Mouse (Mus musculus): ENCODE measurements at regions not wholly inside any gene's neighbourhood (a gene's known extent, or its start where the extent isn't known, plus 50 kb on each side); places are given as distances from the start of the nearest gene placed in this dataset.

DNA sequence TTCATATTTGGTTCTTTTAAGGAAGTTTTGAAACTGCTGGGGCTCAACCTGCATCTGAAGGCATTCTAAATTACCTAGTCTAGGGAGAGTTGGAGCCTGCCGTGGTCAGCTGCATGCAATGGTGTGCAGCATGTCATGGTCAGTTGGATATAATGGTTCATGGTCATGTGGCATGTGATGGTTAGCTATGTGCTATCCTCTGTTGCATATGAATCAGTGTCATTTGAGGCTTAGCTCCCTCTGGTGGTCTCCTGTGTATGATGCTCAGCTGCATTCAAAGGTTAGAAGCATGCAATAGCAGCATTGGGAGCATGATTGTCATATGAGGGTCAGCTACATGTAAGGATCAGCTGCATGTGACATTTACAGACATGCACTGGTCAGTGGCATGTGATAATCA, 1894.0 kb upstream of the Lrrc6 start:
- no peak for ATAC-seq (replicated peaks; ENCODE audit: insufficient number of reproducible peaks, low FRiP score, low TSS enrichment)
- WGBS (ENCODE audit: insufficient replicate concordance) = 88% methylated on average over 1 of the region's 1 CpGs
- Histone ChIP-seq H3K4me1 (ENCODE audit: control insufficient read depth, insufficient read depth, low read length) (no peaks in the 10 kb centered on the region), H3K27ac (ENCODE audit: low read depth, low read length) (no peak overlapping the region), H3K36me3 (ENCODE audit: control insufficient read depth, insufficient read depth, low read length) (no peaks in the 10 kb centered on the region), H3K4me2 (no peak overlapping the region), H3K9me3 (replicated peaks; ENCODE audit: control insufficient read depth, low read length) (no peaks in the 10 kb centered on the region), H3K27me3 (ENCODE audit: control insufficient read depth, insufficient read depth, low read length) (no peaks in the 10 kb centered on the region), H3K4me3 (ENCODE audit: low read depth, low read length) (no peak overlapping the region), H3K9ac (ENCODE audit: low read depth, low read length) (no peak overlapping the region)

DNA sequence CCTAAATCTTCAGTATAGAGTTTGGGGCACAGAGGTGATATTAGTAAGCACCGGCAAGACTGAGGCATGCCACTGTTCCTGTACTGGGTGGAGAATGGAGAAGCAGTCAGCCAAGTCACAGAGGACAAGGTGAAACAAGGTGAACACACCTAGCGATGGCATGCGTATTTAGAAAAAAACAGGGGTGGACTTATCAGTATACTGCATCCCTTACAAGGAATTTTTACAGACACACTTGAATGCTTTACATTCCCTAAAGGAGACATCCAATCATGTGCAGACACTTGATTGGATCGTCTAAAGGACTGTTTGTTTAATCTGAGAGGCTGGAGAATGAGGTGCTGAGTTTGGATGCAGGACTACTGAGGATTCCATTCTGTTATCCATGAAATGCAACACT, 1893.4 kb upstream of the Lrrc6 start:
- Histone ChIP-seq H3K36me3 (ENCODE audit: control insufficient read depth, insufficient read depth, low read length) (no peaks in the 10 kb centered on the region), H3K27ac (ENCODE audit: low read depth, low read length) (no peak overlapping the region), H3K4me3 (ENCODE audit: low read depth, low read length) (no peak overlapping the region), H3K9ac (ENCODE audit: low read depth, low read length) (no peak overlapping the region), H3K27me3 (ENCODE audit: control insufficient read depth, insufficient read depth, low read length) (no peaks in the 10 kb centered on the region), H3K4me1 (ENCODE audit: control insufficient read depth, insufficient read depth, low read length) (no peaks in the 10 kb centered on the region), H3K9me3 (replicated peaks; ENCODE audit: control insufficient read depth, low read length) (no peaks in the 10 kb centered on the region), H3K4me2 (no peak overlapping the region)
- WGBS (ENCODE audit: insufficient replicate concordance) = 59% methylated on average over 4 of the region's 4 CpGs
- ATAC-seq (replicated peaks; ENCODE audit: insufficient number of reproducible peaks, low FRiP score, low TSS enrichment) = no peak

DNA sequence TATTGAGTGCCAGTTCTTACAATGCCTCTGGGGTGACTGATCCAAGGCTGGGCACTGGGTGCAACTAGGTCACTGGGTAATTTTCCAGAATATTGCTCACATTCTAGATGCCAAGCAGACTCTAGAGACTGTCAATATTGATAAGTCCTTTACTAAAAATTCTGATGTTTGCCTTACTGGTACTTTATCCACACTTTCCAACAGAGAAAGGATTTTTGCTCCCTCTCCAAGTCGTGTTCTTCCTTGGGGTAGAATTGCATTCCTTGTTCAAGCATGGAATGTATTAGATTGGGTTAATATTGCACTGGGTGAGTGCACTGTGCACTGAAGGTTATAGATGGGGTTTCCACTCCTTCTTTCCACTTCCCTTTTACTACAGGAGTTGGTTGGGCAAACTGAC, 1891.0 kb upstream of the Lrrc6 start:
- WGBS (ENCODE audit: insufficient replicate concordance) = 42% methylated on average over 1 of the region's 1 CpGs
- H3K9me3 ChIP-seq (replicated peaks; ENCODE audit: control insufficient read depth, low read length) = no peaks in the 10 kb centered on the region
- H3K27ac ChIP-seq (ENCODE audit: low read depth, low read length) = no peak overlapping the region
- ATAC-seq (replicated peaks; ENCODE audit: insufficient number of reproducible peaks, low FRiP score, low TSS enrichment) = no peak
- H3K4me3 ChIP-seq (ENCODE audit: low read depth, low read length) = no peak overlapping the region
- no peaks in the 10 kb centered on the region for H3K27me3 ChIP-seq (ENCODE audit: control insufficient read depth, insufficient read depth, low read length)
- no peaks in the 10 kb centered on the region for H3K36me3 ChIP-seq (ENCODE audit: control insufficient read depth, insufficient read depth, low read length)
- H3K4me1 ChIP-seq (ENCODE audit: control insufficient read depth, insufficient read depth, low read length) = no peaks in the 10 kb centered on the region
- H3K9ac ChIP-seq (ENCODE audit: low read depth, low read length) = no peak overlapping the region
- H3K4me2 ChIP-seq = no peak overlapping the region

DNA sequence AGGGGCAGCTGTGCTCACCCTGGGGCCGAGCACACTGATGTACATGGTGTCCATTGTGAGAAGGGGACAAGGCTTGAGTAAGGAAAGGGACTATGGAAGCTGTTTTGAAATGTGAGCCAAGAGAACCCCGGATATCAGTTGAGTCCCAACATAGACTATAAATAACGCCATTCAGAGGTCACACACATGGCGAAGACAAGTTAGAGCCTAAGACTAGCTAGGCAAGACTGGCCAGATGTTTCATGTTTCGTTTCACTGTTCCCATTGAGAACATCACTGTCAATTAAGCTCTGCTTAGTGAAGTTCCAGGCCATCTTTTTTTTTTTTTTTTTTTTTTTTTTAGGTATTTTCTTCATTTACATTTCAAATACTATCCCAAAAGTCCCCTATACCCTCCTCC, 1889.1 kb upstream of the Lrrc6 start:
- 69% methylated on average over 5 of the region's 5 CpGs for WGBS (ENCODE audit: insufficient replicate concordance)
- ATAC-seq (replicated peaks; ENCODE audit: insufficient number of reproducible peaks, low FRiP score, low TSS enrichment) = no peak

DNA sequence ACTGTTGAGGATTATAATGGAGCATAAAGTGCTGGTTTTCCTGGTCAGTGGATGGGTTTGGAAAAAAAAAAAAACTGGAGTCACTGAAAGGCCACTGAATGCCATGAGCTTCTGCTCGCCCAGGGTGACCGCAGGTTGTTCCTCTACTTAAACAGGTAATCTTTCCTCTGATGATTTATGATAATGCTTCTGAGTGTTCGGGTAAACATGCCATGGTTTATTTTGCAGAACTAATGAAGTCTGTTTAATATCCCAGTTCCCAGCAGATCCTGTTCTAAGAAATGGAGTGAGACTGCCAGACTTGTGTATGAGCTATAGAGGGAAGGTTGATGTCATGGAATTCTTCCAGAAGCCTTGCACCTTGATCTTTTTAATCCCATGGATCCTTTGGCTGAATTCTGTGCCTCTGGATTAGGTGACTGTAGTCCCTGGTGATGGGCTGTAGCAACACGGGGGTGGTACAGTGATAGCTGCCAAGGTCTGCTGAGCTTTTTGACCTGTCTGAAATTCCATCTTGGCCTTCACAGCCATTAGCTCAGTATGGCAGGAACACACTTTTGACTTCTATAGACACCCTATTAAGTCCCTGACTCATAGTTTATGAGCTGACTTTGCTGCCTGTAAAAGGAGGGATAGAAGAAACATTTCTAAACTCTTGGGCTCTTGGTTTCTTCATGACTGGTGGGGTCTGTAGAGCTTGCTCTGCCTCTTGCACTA, 1886.8 kb upstream of the Lrrc6 start:
- Histone ChIP-seq H3K9me3 (replicated peaks; ENCODE audit: control insufficient read depth, low read length) (no peaks in the 10 kb centered on the region), H3K27me3 (ENCODE audit: control insufficient read depth, insufficient read depth, low read length) (no peaks in the 10 kb centered on the region), H3K4me2 (no peak overlapping the region), H3K4me1 (ENCODE audit: control insufficient read depth, insufficient read depth, low read length) (no peaks in the 10 kb centered on the region), H3K27ac (ENCODE audit: low read depth, low read length) (no peak overlapping the region), H3K4me3 (ENCODE audit: low read depth, low read length) (no peak overlapping the region), H3K9ac (ENCODE audit: low read depth, low read length) (no peak overlapping the region), H3K36me3 (ENCODE audit: control insufficient read depth, insufficient read depth, low read length) (no peaks in the 10 kb centered on the region)
- 75% methylated on average over 4 of the region's 4 CpGs for WGBS (ENCODE audit: insufficient replicate concordance)
- no peak for ATAC-seq (replicated peaks; ENCODE audit: insufficient number of reproducible peaks, low FRiP score, low TSS enrichment)

More for the DNA sequence above, 1889.1 kb upstream of the Lrrc6 start:
- Histone ChIP-seq H3K4me3 (ENCODE audit: low read depth, low read length) (no peak overlapping the region), H3K9ac (ENCODE audit: low read depth, low read length) (no peak overlapping the region), H3K36me3 (ENCODE audit: control insufficient read depth, insufficient read depth, low read length) (no peaks in the 10 kb centered on the region), H3K4me1 (ENCODE audit: control insufficient read depth, insufficient read depth, low read length) (no peaks in the 10 kb centered on the region), H3K9me3 (replicated peaks; ENCODE audit: control insufficient read depth, low read length) (no peaks in the 10 kb centered on the region), H3K4me2 (no peak overlapping the region), H3K27me3 (ENCODE audit: control insufficient read depth, insufficient read depth, low read length) (no peaks in the 10 kb centered on the region), H3K27ac (ENCODE audit: low read depth, low read length) (no peak overlapping the region)

DNA sequence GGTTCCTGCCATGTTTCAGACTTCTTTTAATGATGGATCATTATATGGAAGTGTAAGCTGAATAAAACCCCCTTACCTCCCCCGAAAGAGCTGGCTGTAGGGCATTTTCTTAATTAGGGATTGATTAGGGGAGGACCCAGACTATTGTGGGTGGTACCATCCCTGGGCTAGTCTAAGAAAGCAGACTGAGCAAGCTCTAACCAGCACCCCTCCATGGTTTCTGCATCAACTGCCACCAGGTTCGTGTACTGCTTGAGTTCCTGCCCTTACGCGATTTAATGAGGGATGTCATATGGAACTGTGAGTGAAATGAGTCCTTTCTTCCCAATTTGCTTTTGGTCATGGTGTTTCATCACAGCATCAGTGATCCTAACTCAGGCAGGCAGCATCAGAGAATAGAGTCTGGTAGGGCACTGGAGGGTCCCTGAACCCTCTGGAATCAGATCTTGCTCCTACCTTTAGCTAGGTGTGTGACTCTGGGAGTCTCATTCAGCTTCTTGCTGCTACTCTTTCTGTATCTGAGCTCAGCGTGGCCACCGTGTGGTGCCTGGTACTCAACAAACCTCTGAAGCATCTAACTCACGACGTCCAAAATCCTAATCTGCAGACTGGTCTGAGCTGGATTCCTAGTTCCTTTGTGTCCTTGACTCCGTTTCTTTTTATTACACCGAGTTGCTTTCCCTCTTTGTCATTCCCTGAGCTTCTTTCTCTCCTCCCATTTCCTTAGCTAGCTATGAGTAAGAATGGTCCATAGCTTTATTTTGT, 1884.0 kb upstream of the Lrrc6 start:
- WGBS (ENCODE audit: insufficient replicate concordance) = 62% methylated on average over 10 of the region's 10 CpGs
- no peaks in the 10 kb centered on the region for H3K4me1 ChIP-seq (ENCODE audit: control insufficient read depth, insufficient read depth, low read length)
- H3K27ac ChIP-seq (ENCODE audit: low read depth, low read length) = no peak overlapping the region
- H3K4me2 ChIP-seq = no peak overlapping the region
- no peak overlapping the region for H3K9ac ChIP-seq (ENCODE audit: low read depth, low read length)
- H3K27me3 ChIP-seq (ENCODE audit: control insufficient read depth, insufficient read depth, low read length) = no peaks in the 10 kb centered on the region
- no peaks in the 10 kb centered on the region for H3K9me3 ChIP-seq (replicated peaks; ENCODE audit: control insufficient read depth, low read length)
- no peak overlapping the region for H3K4me3 ChIP-seq (ENCODE audit: low read depth, low read length)
- ATAC-seq (replicated peaks; ENCODE audit: insufficient number of reproducible peaks, low FRiP score, low TSS enrichment) = no peak
- H3K36me3 ChIP-seq (ENCODE audit: control insufficient read depth, insufficient read depth, low read length) = no peaks in the 10 kb centered on the region

DNA sequence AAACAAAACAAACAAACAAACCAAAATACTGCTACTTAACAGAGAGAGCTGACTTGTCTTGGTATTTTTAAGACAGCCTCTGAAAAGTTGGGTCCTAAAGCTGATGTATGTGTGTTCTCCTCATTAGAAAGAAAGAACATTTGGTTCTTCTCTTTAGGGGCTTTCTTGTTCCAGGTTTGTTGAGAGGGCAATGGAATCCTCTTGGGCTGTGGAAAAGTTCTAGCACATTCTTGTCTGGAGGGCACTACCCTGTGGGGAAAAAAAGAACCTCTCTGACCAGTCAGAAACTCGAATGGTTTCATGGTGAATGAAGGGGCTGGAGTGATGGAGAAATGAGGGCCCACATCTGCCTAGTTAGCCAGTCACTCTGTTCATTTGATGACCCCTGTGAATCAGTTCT, 1874.5 kb upstream of the Lrrc6 start:
- Histone ChIP-seq H3K36me3 (ENCODE audit: control insufficient read depth, insufficient read depth, low read length) (no peaks in the 10 kb centered on the region), H3K4me3 (ENCODE audit: low read depth, low read length) (no peak overlapping the region), H3K4me2 (no peak overlapping the region), H3K27ac (ENCODE audit: low read depth, low read length) (no peak overlapping the region), H3K4me1 (ENCODE audit: control insufficient read depth, insufficient read depth, low read length) (no peaks in the 10 kb centered on the region), H3K9ac (ENCODE audit: low read depth, low read length) (no peak overlapping the region), H3K27me3 (ENCODE audit: control insufficient read depth, insufficient read depth, low read length) (no peaks in the 10 kb centered on the region), H3K9me3 (replicated peaks; ENCODE audit: control insufficient read depth, low read length) (no peaks in the 10 kb centered on the region)
- no peak for ATAC-seq (replicated peaks; ENCODE audit: insufficient number of reproducible peaks, low FRiP score, low TSS enrichment)
- WGBS (ENCODE audit: insufficient replicate concordance) = 50% methylated on average over 1 of the region's 1 CpGs

DNA sequence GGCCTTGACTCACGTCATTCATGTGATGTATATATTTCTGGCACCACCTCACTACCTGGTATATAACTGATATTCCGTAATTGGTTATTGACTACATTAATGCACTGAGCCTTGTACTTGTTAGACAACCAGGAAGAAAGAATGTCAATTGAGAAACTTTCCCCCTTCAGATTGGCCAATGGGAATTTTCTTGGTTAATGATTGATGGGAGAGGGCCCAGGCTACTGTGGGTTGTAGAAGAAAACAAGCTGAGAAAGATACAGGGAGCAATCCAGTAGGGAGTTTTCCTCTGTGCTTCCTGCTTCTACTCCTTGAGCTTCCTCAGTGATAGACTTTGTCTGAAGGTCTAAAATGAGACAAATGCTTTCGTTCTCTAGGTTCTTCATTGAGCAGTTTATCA, 1866.1 kb upstream of the Lrrc6 start:
- no peak overlapping the region for H3K4me2 ChIP-seq
- no peak for ATAC-seq (replicated peaks; ENCODE audit: insufficient number of reproducible peaks, low FRiP score, low TSS enrichment)
- no peak overlapping the region for H3K4me3 ChIP-seq (ENCODE audit: low read depth, low read length)
- H3K36me3 ChIP-seq (ENCODE audit: control insufficient read depth, insufficient read depth, low read length) = no peaks in the 10 kb centered on the region
- no peak overlapping the region for H3K9ac ChIP-seq (ENCODE audit: low read depth, low read length)
- H3K27ac ChIP-seq (ENCODE audit: low read depth, low read length) = no peak overlapping the region
- 71% methylated on average over 3 of the region's 3 CpGs for WGBS (ENCODE audit: insufficient replicate concordance)
- H3K9me3 ChIP-seq (replicated peaks; ENCODE audit: control insufficient read depth, low read length) = no peaks in the 10 kb centered on the region
- H3K4me1 ChIP-seq (ENCODE audit: control insufficient read depth, insufficient read depth, low read length) = no peaks in the 10 kb centered on the region
- H3K27me3 ChIP-seq (ENCODE audit: control insufficient read depth, insufficient read depth, low read length) = no peaks in the 10 kb centered on the region
